ENCODE assay signal across 13 mouse cellular contexts in the genomic region with DNA sequence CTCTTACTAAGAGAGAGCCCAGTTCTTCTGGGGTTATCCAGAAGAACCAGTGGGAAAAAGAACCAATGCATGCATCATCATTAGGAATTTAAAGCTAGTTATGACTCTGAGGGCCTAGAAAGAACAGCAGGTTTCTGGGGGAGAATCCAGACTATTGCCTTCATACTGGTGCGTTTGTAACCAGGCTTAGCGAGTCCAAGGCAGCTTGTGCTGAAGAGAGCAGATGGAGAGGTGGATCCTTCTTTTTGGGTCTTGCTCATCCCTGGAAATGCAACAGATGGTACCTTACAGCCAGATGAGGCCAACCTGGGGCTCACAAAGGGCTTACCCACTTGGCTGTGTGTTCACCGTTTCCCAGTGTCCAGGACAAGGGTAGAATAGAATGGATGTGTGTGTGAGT.
"Had no signal": no experiment of that assay in that cellular context is flagged by ENCODE, and none has a peak within 500 bp of the region (broad histone marks: within the 10 kb centered on the region; RNA-seq: fewer than 3 reads in every experiment).

No protein-coding gene starts in this region.

- DNase-seq: gastrocnemius, adult 2 months; gastrocnemius, postnatal 10 days; gastrocnemius, postnatal 25 days; heart, adult 18-20 months; heart, postnatal 10 days; kidney, adult 11 months; kidney, adult 2 months; kidney, adult 9 months; kidney, postnatal 14 days; kidney, postnatal 36 days; liver; liver, embryonic 13.5 days; liver, postnatal 0 days had no signal
